Mouse (Mus musculus) naive thymus-derived CD4-positive, alpha-beta T cell, adult 2 months (primary cell): ENCODE measurements around the gene Olfr180.

Experiments
- DNase-seq: peaks from one replicate; pipeline ENCODE4 v3.0.0-alpha.2; 2011; ENCODE audit warnings: low read depth

Olfr180 gene

GRCm38 (mm10) chr16:58929292-58929691, at the start of gene Olfr180:
Olfr180 (minus strand) TSS chr16:58929392.
- no peak for DNase-seq

- no peak for DNase-seq
Measured at GRCm38 (mm10) chr16:58928655-58929054, 537 bp downstream of the Olfr180 start, which contains the start of gene Olfr181. Olfr181 (minus strand) TSS chr16:58928755.

DNA sequence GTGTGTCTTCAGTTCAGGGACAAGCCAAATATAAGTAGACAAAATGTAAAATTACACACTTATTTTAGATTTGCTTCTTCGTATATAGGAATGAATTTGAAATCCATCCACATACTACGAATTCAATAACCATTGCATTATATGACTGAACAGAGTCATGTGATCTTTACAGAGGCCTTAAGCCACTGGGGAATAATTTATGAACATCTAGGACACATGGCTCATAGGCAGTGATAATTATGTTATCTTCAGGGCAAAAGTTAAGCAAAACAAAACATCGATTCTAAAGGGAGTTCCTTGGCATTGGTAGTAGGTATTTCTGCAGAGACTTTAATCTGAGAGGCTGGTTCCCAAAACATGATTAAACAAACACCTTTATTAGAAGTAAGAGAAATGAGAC, 37.2 kb downstream of the Olfr180 start, which contains the start of gene Olfr178:
Gene Olfr178, minus strand, starts transcription at position 101 of the 400 bp plus-strand sequence.
- DNase-seq, result no peak

- no peak for DNase-seq
Measured at GRCm38 (mm10) chr16:58884416-58884815, 44.8 kb downstream of the Olfr180 start.

DNA sequence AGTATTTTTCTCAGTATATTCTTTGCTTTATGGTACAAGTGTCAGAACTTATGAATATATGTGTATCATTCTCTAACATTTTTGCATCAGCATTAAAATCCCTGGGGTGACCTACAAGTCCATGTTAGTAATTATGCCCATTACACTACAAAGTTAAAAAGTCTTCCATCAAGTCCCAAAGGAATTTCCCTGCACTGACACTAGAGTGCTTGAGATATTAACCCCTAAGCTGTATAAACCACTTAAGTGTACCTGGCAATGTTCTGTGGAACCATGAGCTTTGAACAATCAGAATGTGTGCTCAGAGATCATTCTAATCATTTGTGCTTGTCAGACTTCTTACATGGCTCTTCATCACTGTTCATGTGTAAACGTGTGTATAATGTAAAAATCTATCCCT, 54.5 kb downstream of the Olfr180 start, which contains the start of gene Olfr177:
Gene Olfr177, minus strand, starts transcription at position 101 of the 400 bp plus-strand sequence.
- no peak for DNase-seq
